Mouse (Mus musculus): ENCODE data around the gene Dnah2. TPM values are rescaled to one million over a fixed set of nuclear protein-coding genes. Genes with fewer than 3 reads are reported as not detected.

Dnah2 gene
- total RNA-seq, 1 experiment = 0.98 TPM

- peak; percentile 69 for DNase-seq (ENCODE audit: low read depth, low spot score)
- Histone ChIP-seq H3K36me3 (ENCODE audit: control insufficient read depth, insufficient read depth, low read length, poor library complexity, severe bottlenecking) (no peaks in the 10 kb centered on the region), H3K27ac (ENCODE audit: insufficient read depth, low read depth, low read length, poor library complexity, severe bottlenecking) (no peak overlapping the region), H3K9me3 (ENCODE audit: control insufficient read depth, insufficient read depth, low read depth, low read length) (no peaks in the 10 kb centered on the region), H3K4me1 (ENCODE audit: control insufficient read depth in 2 of 2, insufficient read depth in 2 of 2, low read length in 2 of 2, poor library complexity in 1 of 2) (peaks cover 11 to 19% of the 10 kb centered on the region in 2 experiments), H3K9ac (ENCODE audit: insufficient read depth, low read depth, low read length, poor library complexity, severe bottlenecking) (no peak overlapping the region), H3K4me3 (ENCODE audit: insufficient read depth in 1 of 2, low read depth in 1 of 2, low read length in 2 of 2, poor library complexity in 1 of 2, severe bottlenecking in 1 of 2) (no peak overlapping the region)
- TF ChIP-seq HCFC1 (IDR thresholded peaks at IDR 0.05; ENCODE audit: borderline replicate concordance, insufficient read depth, low read length) (no peak), MAFK (IDR thresholded peaks at IDR 0.05; ENCODE audit: insufficient read depth, low read depth, low read length) (no peak), ZNF384 (IDR thresholded peaks at IDR 0.05; ENCODE audit: low read depth, low read length) (0 out of 2 replicates have a peak, but pooled peaks have one; percentile 65), CHD2 (IDR thresholded peaks at IDR 0.05; ENCODE audit: low read depth, low read length) (no peak), ZC3H11A (IDR thresholded peaks at IDR 0.05; ENCODE audit: borderline replicate concordance, low read depth, low read length) (no peak)
- in situ Hi-C loops (cut with MboI; ENCODE audit: low sequenced_read_pairs in 2 of 2, unreplicated experiment in 2 of 2) = no loop called here
Observed at GRCm38 (mm10) chr11:69469301-69469700, 79.6 kb downstream of the Dnah2 start.

- DNase-seq (ENCODE audit: low read depth, low spot score) = no peak
- in situ Hi-C loops (cut with MboI; ENCODE audit: low sequenced_read_pairs in 2 of 2, unreplicated experiment in 2 of 2) = no loop called here
- TF ChIP-seq ZNF384 (IDR thresholded peaks at IDR 0.05; ENCODE audit: low read depth, low read length) (no peak), MAFK (IDR thresholded peaks at IDR 0.05; ENCODE audit: insufficient read depth, low read depth, low read length) (no peak), HCFC1 (IDR thresholded peaks at IDR 0.05; ENCODE audit: borderline replicate concordance, insufficient read depth, low read length) (no peak), CHD2 (IDR thresholded peaks at IDR 0.05; ENCODE audit: low read depth, low read length) (no peak), ZC3H11A (IDR thresholded peaks at IDR 0.05; ENCODE audit: borderline replicate concordance, low read depth, low read length) (no peak)
- Histone ChIP-seq H3K27ac (ENCODE audit: insufficient read depth, low read depth, low read length, poor library complexity, severe bottlenecking) (no peak overlapping the region), H3K4me1 (ENCODE audit: control insufficient read depth in 2 of 2, insufficient read depth in 2 of 2, low read length in 2 of 2, poor library complexity in 1 of 2) (peaks cover 4 to 10% of the 10 kb centered on the region in 2 experiments; a peak in 3 of 4 replicates), H3K36me3 (ENCODE audit: control insufficient read depth, insufficient read depth, low read length, poor library complexity, severe bottlenecking) (no peaks in the 10 kb centered on the region), H3K4me3 (ENCODE audit: insufficient read depth in 1 of 2, low read depth in 1 of 2, low read length in 2 of 2, poor library complexity in 1 of 2, severe bottlenecking in 1 of 2) (no peak overlapping the region), H3K9ac (ENCODE audit: insufficient read depth, low read depth, low read length, poor library complexity, severe bottlenecking) (no peak overlapping the region), H3K9me3 (ENCODE audit: control insufficient read depth, insufficient read depth, low read depth, low read length) (peaks cover 2% of the 10 kb centered on the region; the same call in 1 of the 2 replicates)
Observed at GRCm38 (mm10) chr11:69463996-69464395, 84.9 kb downstream of the Dnah2 start.

GRCm38 (mm10) chr11:69461568-69461967 lies 87.3 kb downstream of the Dnah2 start:
- Histone ChIP-seq H3K27ac (ENCODE audit: insufficient read depth, low read depth, low read length, poor library complexity, severe bottlenecking) (no peak overlapping the region), H3K9ac (ENCODE audit: insufficient read depth, low read depth, low read length, poor library complexity, severe bottlenecking) (no peak overlapping the region), H3K9me3 (ENCODE audit: control insufficient read depth, insufficient read depth, low read depth, low read length) (peaks cover 2% of the 10 kb centered on the region; the same call in 1 of the 2 replicates), H3K4me1 (ENCODE audit: control insufficient read depth in 2 of 2, insufficient read depth in 2 of 2, low read length in 2 of 2, poor library complexity in 1 of 2) (peaks cover 0 to 10% of the 10 kb centered on the region in 2 experiments; a peak in 2 of 4 replicates), H3K36me3 (ENCODE audit: control insufficient read depth, insufficient read depth, low read length, poor library complexity, severe bottlenecking) (no peaks in the 10 kb centered on the region; the same call in 1 of the 2 replicates), H3K4me3 (ENCODE audit: insufficient read depth in 1 of 2, low read depth in 1 of 2, low read length in 2 of 2, poor library complexity in 1 of 2, severe bottlenecking in 1 of 2) (no peak overlapping the region)
- TF ChIP-seq MAFK (IDR thresholded peaks at IDR 0.05; ENCODE audit: insufficient read depth, low read depth, low read length) = no peak
- TF ChIP-seq ZC3H11A (IDR thresholded peaks at IDR 0.05; ENCODE audit: borderline replicate concordance, low read depth, low read length) = no peak
- TF ChIP-seq CHD2 (IDR thresholded peaks at IDR 0.05; ENCODE audit: low read depth, low read length) = no peak
- no peak for TF ChIP-seq HCFC1 (IDR thresholded peaks at IDR 0.05; ENCODE audit: borderline replicate concordance, insufficient read depth, low read length)
- no peak for TF ChIP-seq ZNF384 (IDR thresholded peaks at IDR 0.05; ENCODE audit: low read depth, low read length)
- in situ Hi-C loops (cut with MboI; ENCODE audit: low sequenced_read_pairs in 2 of 2, unreplicated experiment in 2 of 2) = no loop called here
- DNase-seq (ENCODE audit: low read depth, low spot score) = no peak

DNA sequence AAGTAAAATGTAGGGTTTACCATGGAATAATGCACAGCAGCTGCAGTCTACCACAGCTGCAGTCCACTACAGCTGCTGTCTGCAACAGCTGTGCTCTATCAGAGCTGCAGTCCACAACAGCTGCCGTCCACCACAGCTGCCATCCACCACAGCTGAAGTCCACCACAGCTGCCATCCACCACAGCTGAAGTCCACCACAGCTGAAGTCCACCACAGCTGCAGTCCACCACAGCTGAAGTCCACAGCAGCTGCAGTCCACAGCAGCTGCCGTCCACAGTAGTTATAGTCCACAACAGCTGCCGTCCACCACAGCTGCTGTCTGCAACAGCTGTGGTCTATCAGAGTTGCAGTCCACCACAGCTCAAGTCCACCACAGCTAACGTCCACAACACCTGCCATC lies 89.0 kb downstream of the Dnah2 start:
- in situ Hi-C loops (cut with MboI; ENCODE audit: low sequenced_read_pairs in 2 of 2, unreplicated experiment in 2 of 2) = no loop called here
- Histone ChIP-seq H3K9ac (ENCODE audit: insufficient read depth, low read depth, low read length, poor library complexity, severe bottlenecking) (no peak overlapping the region), H3K9me3 (ENCODE audit: control insufficient read depth, insufficient read depth, low read depth, low read length) (peaks cover 2% of the 10 kb centered on the region; the same call in 1 of the 2 replicates), H3K4me3 (ENCODE audit: insufficient read depth in 1 of 2, low read depth in 1 of 2, low read length in 2 of 2, poor library complexity in 1 of 2, severe bottlenecking in 1 of 2) (no peak overlapping the region), H3K36me3 (ENCODE audit: control insufficient read depth, insufficient read depth, low read length, poor library complexity, severe bottlenecking) (no peaks in the 10 kb centered on the region; the same call in 1 of the 2 replicates), H3K27ac (ENCODE audit: insufficient read depth, low read depth, low read length, poor library complexity, severe bottlenecking) (no peak overlapping the region), H3K4me1 (ENCODE audit: control insufficient read depth in 2 of 2, insufficient read depth in 2 of 2, low read length in 2 of 2, poor library complexity in 1 of 2) (peaks cover 0 to 5% of the 10 kb centered on the region in 2 experiments; a peak in 1 of 4 replicates)
- TF ChIP-seq MAFK (IDR thresholded peaks at IDR 0.05; ENCODE audit: insufficient read depth, low read depth, low read length) (no peak), CHD2 (IDR thresholded peaks at IDR 0.05; ENCODE audit: low read depth, low read length) (no peak), ZC3H11A (IDR thresholded peaks at IDR 0.05; ENCODE audit: borderline replicate concordance, low read depth, low read length) (no peak), ZNF384 (IDR thresholded peaks at IDR 0.05; ENCODE audit: low read depth, low read length) (no peak), HCFC1 (IDR thresholded peaks at IDR 0.05; ENCODE audit: borderline replicate concordance, insufficient read depth, low read length) (no peak)
- no peak for DNase-seq (ENCODE audit: low read depth, low spot score)
